Mouse (Mus musculus) heart, adult 9 months (tissue): Measurements from ENCODE around the gene Cck.
"Not testable (repeated sequence)": the region's sequence is repeated elsewhere in the genome, so short reads cannot be mapped to it uniquely, and the experiment has no call there.

Experiments
- DNase-seq, 2 experiments: peaks; one replicate each; pipeline ENCODE4 v3.0.0; 2022; ENCODE audit warnings: low spot score in 2 of 2

The Cck gene

GRCm38 (mm10) chr9:121460527-121460926 lies 35.0 kb downstream of the Cck start:
- no peak for DNase-seq

DNA sequence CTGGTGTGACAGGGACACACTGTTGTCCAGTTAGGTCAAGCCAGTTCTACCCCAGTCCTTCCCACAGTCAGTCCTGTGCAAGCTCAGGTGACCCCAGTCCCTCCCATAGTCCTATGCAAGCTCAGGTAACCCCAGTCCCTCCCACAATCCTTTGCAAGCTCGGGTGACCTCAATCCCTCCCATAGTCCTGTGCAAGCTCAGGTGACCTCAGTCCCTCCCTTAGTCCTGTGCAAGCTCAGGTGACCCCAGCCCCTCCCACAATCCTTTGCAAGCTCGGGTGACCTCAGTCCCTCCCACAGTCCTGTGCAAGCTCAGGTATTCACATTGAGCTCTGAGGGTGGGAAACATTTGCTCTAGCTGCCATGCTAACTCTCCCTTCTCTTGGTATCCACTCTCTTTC lies 35.5 kb downstream of the Cck start:
- DNase-seq, result no peak

- no peak for DNase-seq
Observed at GRCm38 (mm10) chr9:121458466-121458865, 37.0 kb downstream of the Cck start.

DNA sequence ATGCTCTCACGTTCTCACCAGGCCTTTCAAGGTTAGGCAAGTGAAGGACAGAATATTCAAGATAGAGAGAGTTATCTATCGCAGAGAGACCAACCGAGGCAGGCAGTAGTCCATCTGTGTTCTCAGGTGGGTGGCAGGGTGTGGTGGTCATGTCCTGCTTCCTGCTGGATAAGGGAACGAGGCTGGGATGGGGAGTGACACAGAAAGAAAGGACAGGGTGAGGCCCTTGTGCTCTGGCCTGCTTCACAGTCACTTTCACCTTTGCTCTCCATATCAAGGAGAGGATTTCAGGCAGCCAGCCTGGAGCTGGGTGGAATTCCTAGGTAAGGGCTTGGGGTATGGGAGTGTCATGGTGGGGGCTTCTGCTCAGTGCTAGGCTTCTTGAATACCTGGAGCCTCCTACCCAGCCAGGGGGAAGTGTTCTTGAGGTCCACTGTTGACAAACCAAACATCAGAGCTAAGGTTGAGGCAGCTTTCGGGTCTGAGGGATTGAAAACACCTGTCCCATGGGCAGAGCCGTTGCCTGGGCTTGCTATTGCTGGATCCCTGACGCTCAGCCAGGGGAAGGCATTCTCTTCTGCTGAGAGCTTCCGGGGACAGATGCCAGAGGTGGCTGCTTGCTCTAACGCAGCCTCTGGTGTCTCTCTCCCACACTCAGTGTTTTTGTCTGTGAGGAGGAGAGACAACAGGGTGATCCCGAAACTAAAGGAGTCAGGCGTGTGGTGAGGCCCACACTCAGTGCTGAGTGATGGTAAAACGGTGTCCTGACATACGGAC lies 38.6 kb downstream of the Cck start:
- DNase-seq, result peak in 1 of 2 experiments; percentile 27

- no peak for DNase-seq
Observed at GRCm38 (mm10) chr9:121454891-121455290, 40.6 kb downstream of the Cck start.

GRCm38 (mm10) chr9:121452342-121452942 lies 43.1 kb downstream of the Cck start:
- DNase-seq, result not testable (repeated sequence)

DNA sequence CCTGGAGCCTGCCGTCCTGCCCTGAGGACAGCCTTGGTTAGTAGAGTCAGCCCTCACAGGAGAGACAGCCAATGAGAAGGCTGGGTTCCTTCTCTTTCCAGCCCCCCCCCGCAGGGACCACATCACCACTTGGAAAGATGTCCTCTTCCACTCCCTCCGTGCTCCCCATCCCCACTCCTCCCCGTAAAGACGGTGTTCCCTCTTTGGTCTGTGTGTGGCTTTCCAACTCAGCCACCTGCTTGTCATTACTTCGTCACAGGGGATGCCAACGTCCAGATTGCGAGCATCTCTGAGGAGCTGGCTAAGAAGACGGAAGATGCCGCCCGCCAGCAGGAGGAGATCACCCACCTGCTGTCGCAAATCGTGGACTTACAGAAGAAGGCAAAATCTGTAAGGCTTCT lies 49.1 kb downstream of the Cck start:
- no peak for DNase-seq

GRCm38 (mm10) chr9:121445364-121445763 lies 50.1 kb downstream of the Cck start:
- no peak for DNase-seq

DNA sequence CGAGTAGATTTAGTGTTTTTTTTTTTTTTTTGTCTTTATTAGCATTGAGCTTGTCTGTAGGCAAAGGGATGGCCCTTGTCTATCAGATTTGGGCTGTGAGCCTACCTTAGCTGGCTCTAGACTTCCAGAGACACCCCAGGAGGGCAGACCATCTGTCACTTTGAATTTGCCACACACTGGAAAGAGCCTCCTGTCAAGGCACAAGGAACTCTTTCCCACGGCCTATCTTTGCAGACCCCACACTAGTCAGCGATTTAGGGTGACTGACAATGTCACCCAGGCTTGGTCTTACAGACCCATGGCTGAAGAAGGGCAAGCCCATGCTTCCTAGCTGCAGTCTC lies 51.2 kb downstream of the Cck start:
- DNase-seq, result no peak

- no peak for DNase-seq
Observed at GRCm38 (mm10) chr9:121443696-121444366, 51.7 kb downstream of the Cck start.

- DNase-seq, result no peak
Observed at GRCm38 (mm10) chr9:121442145-121442544, 53.3 kb downstream of the Cck start.
